Mouse (Mus musculus): ENCODE results near the gene Tatdn2.

DNA sequence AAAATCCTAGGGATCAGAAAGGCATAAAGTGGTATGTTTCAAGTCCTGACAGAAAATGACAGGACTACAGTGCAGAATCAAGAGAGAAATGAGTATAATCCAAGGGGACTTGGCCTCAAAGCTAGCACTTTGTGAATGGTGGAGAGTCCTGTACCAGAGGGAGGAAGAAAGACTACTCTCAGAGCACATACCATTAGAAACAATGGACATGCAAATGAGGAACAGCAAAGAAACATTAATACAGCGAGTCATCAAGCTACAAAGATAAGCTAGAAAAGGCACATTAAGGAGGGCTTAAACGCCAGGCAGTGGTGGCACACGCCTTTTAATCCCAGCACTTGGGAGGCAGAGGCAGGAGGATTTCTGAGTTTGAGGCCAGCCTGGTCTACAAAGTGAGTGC lies 34.4 kb downstream of the Tatdn2 start:
- TF ChIP-seq POLR2A (IDR thresholded peaks at IDR 0.05; ENCODE audit: low read depth, low read length) (no peak), CTCF (conservative IDR thresholded peaks at IDR 0.05; ENCODE audit: insufficient read depth, insufficient read length, low read depth, low read length) (no peak)

Data from kidney, adult 2 months (tissue).